Mouse (Mus musculus): ENCODE data around the gene Pld1.

GRCm38 (mm10) chr3:28080116-28080515 lies 141.6 kb downstream of the Pld1 start:
- no peak for TF ChIP-seq CTCF (conservative IDR thresholded peaks at IDR 0.05; ENCODE audit: low read length)
- no peak for TF ChIP-seq NANOG (IDR thresholded peaks at IDR 0.05; ENCODE audit: borderline replicate concordance, low read length)
- no peak for TF ChIP-seq POU5F1 (IDR thresholded peaks at IDR 0.05; ENCODE audit: borderline replicate concordance, low read length)
